Mouse (Mus musculus) heart, embryonic 14.5 days (tissue): ENCODE data around the gene Atf1. TPM values are rescaled to one million over a fixed set of nuclear protein-coding genes. Genes with fewer than 3 reads are reported as not detected.
"Not testable (repeated sequence)": the region's sequence is repeated elsewhere in the genome, so short reads cannot be mapped to it uniquely, and the experiment has no call there.

Experiments used
- ATAC-seq: fragments of 200-750 bp; cut with Nextera tagmentation; 2 replicates; pipeline ENCODE4 v1.8.0; 2017; ENCODE audit warnings: low read depth, moderate TSS enrichment; ENCODE audit not compliant: insufficient number of reproducible peaks, insufficient read depth, low FRiP score
- H3K27ac ChIP-seq, 2 experiments: fragments of 200-500 bp in 1 of 2; fragments of 300-500 bp in 1 of 2; sonication (generic) in 1 of 2; replicated peaks in 1 of 2; 2 replicates each; pipeline ENCODE4 v1.5.1; 2012 to 2014; ENCODE audit warnings: low read depth in 2 of 2, low read length in 2 of 2, control low read depth in 1 of 2, mild to moderate bottlenecking in 1 of 2, mixed read lengths in 1 of 2; ENCODE audit not compliant: control insufficient read depth in 1 of 2, insufficient read depth in 1 of 2
- H3K27me3 ChIP-seq: fragments of 300-500 bp; sonication (generic); 2 replicates; pipeline ENCODE4 v1.6.1; 2014; ENCODE audit warnings: mild to moderate bottlenecking, low read length, control low read depth; ENCODE audit not compliant: control insufficient read depth, insufficient read depth
- H3K36me3 ChIP-seq: fragments of 300-500 bp; sonication (generic); 2 replicates; pipeline ENCODE4 v1.6.1; 2014; ENCODE audit warnings: mild to moderate bottlenecking, control low read depth, low read length, mixed read lengths; ENCODE audit not compliant: control insufficient read depth, insufficient read depth
- H3K4me1 ChIP-seq, 2 experiments: fragments of 200-500 bp in 1 of 2; fragments of 300-500 bp in 1 of 2; sonication (generic) in 1 of 2; 2 replicates each; pipeline ENCODE4 v1.6.1; 2012 to 2014; ENCODE audit warnings: low read length in 2 of 2, control low read depth in 1 of 2, mixed read lengths in 1 of 2; ENCODE audit not compliant: control insufficient read depth in 2 of 2, insufficient read depth in 2 of 2
- H3K4me2 ChIP-seq: fragments of 300-500 bp; sonication (generic); 2 replicates; pipeline ENCODE4 v1.6.1; 2014; ENCODE audit warnings: mild to moderate bottlenecking, low read length
- H3K4me3 ChIP-seq, 2 experiments: fragments of 200-500 bp in 1 of 2; fragments of 300-500 bp in 1 of 2; sonication (generic) in 1 of 2; 2 replicates each; pipeline ENCODE4 v1.5.1; 2012 to 2014; ENCODE audit warnings: low read length in 2 of 2, mild to moderate bottlenecking in 2 of 2, control low read depth in 1 of 2, low read depth in 1 of 2, moderate library complexity in 1 of 2; ENCODE audit not compliant: control insufficient read depth in 1 of 2, insufficient read depth in 1 of 2
- H3K9ac ChIP-seq: fragments of 300-500 bp; sonication (generic); 2 replicates; pipeline ENCODE4 v1.6.1; 2014; ENCODE audit warnings: mild to moderate bottlenecking, low read length
- H3K9me3 ChIP-seq: fragments of 300-500 bp; sonication (generic); 2 replicates; pipeline ENCODE4 v1.6.1; 2016; ENCODE audit warnings: low read length, control low read depth; ENCODE audit not compliant: control insufficient read depth
- WGBS: fragments of 180-500 bp; shearing (Covaris S2); extraction: QIAGEN DNeasy Blood & Tissue Kit; methylation state at CpG from one replicate; pipeline ENCODE4 v1.1.7; 2014; 5-methylcytosine and 5-hydroxymethylcytosine counted together
- polyA plus RNA-seq: library from polyadenylated mRNA; unstranded; fragments of >200 nt; fragmentation: Nextera tagmentation; extraction: Ambion mirVana; gene quantifications from 2 replicates; pipeline ENCODE4 v1.2.1, GENCODE M21; 2014

The Atf1 gene
- polyA plus RNA-seq, 1 experiment from 2014 or later: 37.1 TPM

DNA sequence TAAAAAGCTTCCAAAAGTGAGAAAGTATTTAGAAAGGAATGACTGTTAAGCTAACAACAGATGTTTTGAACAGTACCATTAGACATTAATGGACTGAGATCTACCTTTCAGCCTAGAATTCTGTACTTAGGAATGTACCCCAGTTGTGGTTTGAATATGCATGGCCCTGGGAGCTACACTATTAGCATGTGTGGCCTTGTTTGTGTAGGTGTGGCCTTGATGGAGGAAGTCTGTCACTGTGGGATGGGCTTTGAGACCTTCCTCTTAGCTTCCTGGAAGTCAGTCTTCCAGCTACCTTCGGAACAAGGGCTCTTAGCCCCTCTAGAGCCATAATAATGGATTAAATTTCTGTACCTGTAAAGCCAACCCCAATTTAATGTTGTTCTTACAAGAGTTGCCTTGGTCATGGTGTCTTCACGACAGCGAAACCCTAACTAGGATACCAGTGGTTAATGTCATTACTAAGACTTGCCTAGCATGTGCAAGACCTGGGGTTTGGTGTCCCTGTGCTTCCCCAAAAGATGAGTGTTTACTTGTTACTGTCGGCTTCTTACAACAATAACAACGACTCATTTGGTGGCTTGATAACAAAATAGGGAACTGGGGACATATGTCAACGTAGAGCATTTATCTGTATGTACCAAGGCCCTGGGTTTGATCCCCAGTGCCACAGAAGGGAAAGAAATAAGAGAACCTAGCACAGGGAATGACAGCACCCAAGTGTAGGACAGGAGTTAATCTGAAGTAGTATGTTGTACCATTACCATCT lies 21.2 kb downstream of the Atf1 start:
- ATAC-seq: no peak
- Histone ChIP-seq H3K4me1 (no peaks in the 10 kb centered on the region), H3K27ac (no peak overlapping the region), H3K9ac (no peak overlapping the region), H3K36me3 (peaks cover 98% of the 10 kb centered on the region), H3K4me3 (no peak overlapping the region), H3K27me3 (no peaks in the 10 kb centered on the region), H3K9me3 (no peaks in the 10 kb centered on the region), H3K4me2 (no peak overlapping the region)
- WGBS: 92% methylated on average over 6 of the region's 6 CpGs

DNA sequence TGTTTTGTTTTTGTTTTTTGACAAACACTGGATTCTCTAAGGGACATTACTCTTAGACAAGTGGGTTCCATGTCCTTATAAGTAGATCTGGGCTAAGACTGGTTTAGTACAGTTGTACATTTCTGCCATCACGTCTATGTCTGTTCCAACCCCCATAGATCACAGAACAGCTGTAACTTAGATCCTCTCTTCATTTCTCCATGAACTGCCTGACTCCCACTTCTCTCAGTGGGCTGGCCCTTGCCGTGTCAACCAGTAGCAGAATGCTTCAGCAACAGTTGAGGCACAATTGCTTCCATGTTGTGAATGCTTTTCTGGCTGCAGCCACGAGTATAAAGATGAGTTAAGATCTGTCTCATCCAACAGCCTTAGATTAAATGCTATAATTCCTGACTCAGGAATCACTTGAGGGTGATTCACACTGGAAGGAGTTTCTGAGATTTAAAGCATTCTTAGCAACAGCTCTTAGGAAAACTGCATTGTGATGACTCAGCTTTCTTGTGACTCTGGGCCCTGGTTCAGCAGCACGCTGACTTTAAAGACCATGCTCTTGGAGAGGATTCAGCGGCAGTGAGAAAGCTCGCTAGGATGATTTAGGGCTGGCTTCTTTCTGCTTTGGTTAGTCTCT lies 23.6 kb downstream of the Atf1 start:
- Histone ChIP-seq H3K36me3 (peaks cover 100% of the 10 kb centered on the region), H3K27me3 (no peaks in the 10 kb centered on the region), H3K4me2 (no peak overlapping the region), H3K9ac (no peak overlapping the region), H3K9me3 (no peaks in the 10 kb centered on the region), H3K27ac (no peak overlapping the region), H3K4me1 (no peaks in the 10 kb centered on the region), H3K4me3 (no peak overlapping the region)
- no peak for ATAC-seq
- WGBS: 91% methylated on average over 6 of the region's 6 CpGs

DNA sequence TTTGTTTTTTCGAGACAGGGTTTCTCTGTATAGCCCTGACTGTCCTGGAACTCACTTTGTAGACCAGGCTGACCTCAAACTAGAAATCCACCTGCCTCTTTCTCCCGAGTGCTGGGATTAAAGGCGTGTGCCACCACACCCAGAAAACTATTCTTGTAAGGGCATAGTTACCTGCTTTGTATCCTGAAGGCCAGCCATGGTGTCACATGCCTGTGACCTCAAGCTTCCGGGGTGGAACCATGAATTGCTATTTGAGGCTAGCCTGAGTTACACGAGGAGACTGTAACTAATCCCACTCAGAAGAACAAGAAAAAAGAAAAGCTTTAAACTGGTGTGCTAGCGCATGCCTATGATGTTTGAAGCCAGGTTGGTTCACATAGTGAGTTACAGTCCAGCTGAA lies 28.8 kb downstream of the Atf1 start:
- Histone ChIP-seq H3K27ac (no peak overlapping the region), H3K4me3 (no peak overlapping the region), H3K9me3 (no peaks in the 10 kb centered on the region), H3K4me2 (no peak overlapping the region), H3K27me3 (no peaks in the 10 kb centered on the region), H3K9ac (no peak overlapping the region), H3K4me1 (no peaks in the 10 kb centered on the region), H3K36me3 (peaks cover 95% of the 10 kb centered on the region)
- WGBS: 86% methylated on average over 6 of the region's 6 CpGs
- no peak for ATAC-seq

DNA sequence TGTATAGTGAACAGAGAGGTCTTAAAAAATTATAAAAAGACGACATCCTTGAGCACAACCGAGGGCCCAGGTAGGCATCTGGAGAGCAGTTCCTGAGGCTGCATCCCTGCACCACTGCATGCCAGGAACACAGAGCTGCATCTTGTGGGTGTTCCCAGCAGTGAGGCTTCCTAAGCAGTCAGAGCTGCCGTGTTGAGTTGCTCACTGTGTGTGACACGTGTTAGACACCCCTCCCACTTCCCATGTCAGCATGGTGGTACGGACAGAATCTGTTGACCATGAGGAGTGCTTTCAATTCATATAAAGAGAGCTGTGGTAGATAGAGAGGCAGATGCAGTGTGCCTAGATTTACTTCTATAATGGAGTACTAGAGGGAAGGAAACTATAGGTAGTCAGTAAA lies 29.7 kb downstream of the Atf1 start:
- H3K9me3 ChIP-seq: no peaks in the 10 kb centered on the region
- no peak overlapping the region for H3K4me3 ChIP-seq
- H3K27ac ChIP-seq: no peak overlapping the region
- no peak for ATAC-seq
- H3K36me3 ChIP-seq: peaks cover 88% of the 10 kb centered on the region
- H3K9ac ChIP-seq: no peak overlapping the region
- no peak overlapping the region for H3K4me2 ChIP-seq
- no peaks in the 10 kb centered on the region for H3K4me1 ChIP-seq
- no peaks in the 10 kb centered on the region for H3K27me3 ChIP-seq
- WGBS: 86% methylated on average over 5 of the region's 5 CpGs

DNA sequence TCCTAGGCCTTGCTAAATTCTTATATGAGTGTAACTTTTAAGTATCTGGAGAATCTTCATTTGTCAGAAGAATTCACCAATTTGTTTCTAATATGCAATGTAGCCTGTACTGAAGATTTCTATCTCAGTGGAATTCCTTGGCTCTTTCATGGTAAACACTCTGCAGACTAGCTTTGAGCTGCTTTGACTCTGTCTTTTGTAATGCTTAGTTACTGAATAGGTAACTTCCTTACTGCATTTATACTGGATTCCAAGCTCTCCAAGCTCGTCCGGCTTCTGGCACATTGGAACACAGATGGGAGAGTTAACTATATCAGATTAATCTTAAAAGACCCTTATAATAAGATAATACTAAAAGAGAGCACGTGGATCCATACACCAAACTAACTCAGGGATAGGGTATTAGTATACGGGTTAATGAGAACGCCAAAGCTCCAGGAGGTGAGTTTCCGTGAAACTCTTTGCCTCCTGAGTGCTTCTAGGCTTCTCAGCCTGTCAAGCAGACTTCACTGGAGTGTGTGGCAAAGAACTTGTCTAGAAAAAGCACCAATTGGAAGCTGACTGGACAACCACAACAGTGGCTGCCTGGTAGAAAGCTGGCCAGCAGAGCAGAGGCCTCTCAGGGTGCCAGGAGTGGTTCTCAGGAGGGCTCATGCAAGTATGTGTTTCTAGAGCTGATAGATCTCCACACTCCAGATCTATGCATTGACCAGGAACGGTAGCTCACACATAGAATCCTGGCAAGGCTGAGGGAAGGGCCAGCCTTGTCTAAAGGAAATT lies 31.2 kb downstream of the Atf1 start:
- Histone ChIP-seq H3K4me3 (no peak overlapping the region), H3K9ac (no peak overlapping the region), H3K4me2 (no peak overlapping the region), H3K27ac (no peak overlapping the region), H3K36me3 (peaks cover 73% of the 10 kb centered on the region), H3K27me3 (no peaks in the 10 kb centered on the region), H3K9me3 (no peaks in the 10 kb centered on the region), H3K4me1 (no peaks in the 10 kb centered on the region)
- 93% methylated on average over 7 of the region's 7 CpGs for WGBS
- no peak for ATAC-seq

DNA sequence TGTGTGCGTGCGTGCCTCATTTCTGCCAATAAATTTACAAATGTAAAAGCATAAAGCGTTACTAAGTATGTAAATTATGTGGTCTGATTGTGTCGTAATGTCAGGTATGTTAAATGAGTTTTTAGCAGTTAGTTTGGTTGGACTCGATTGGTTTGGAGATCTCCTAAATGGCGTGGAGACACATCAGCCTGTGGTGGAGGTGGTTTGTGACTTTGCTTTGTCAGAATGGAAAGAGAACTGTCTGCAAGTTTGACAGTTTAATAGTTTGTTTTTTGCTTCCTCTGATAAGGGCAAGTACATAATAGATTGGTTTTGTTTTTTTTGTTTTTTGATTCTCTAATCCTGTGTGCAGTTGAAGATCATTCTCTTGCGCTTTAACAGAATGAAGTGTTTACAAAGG lies 32.7 kb downstream of the Atf1 start:
- H3K9ac ChIP-seq, H3K4me2 ChIP-seq: not testable (repeated sequence)
- H3K36me3 ChIP-seq: peaks cover 58% of the 10 kb centered on the region

DNA sequence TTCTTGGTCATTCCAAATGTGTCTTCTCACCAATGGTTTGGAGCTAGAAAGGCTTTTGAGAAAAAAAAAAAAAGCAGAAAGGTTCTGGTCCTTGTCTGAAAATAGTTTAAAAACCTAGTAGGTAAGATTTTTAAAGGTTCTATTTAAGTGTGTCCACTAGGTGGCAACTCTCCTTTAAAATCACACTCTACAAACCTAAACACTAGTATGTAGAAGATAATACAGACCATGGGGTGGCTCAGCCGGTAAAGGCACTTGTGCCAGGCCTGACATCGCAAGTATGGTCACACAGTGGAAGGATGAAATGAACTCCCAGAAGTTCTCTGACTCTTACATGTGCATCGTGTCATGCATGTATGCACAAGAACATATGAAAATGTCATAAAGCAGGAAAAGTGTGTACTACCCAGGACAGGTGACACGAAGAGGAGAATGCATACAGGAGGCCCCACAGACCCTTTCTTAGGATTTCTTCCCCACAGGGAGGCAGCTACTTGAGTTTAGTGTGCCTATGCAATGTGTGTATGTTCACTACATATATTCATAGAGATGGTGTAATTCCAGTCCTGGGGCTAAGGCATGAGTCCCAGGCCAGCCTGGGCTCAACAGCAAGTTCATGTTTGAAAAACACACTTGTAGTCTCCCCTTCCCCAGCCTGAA lies 35.8 kb downstream of the Atf1 start:
- H3K9me3 ChIP-seq: no peaks in the 10 kb centered on the region
- no peak overlapping the region for H3K27ac ChIP-seq
- 27% methylated on average over 4 of the region's 4 CpGs for WGBS
- H3K4me2 ChIP-seq: no peak overlapping the region
- no peak for ATAC-seq
- no peaks in the 10 kb centered on the region for H3K27me3 ChIP-seq
- no peak overlapping the region for H3K4me3 ChIP-seq
- H3K4me1 ChIP-seq: no peaks in the 10 kb centered on the region
- peaks cover 28% of the 10 kb centered on the region for H3K36me3 ChIP-seq
- no peak overlapping the region for H3K9ac ChIP-seq

More for the DNA sequence above, 32.7 kb downstream of the Atf1 start:
- not testable (repeated sequence) for ATAC-seq, H3K9me3 ChIP-seq, H3K4me3 ChIP-seq, H3K27ac ChIP-seq, H3K4me1 ChIP-seq, H3K27me3 ChIP-seq
- 90% methylated on average over 6 of the region's 7 CpGs for WGBS
